Mouse (Mus musculus) CH12.LX (cell line): ENCODE measurements at regions not wholly inside any gene's neighbourhood (a gene's known extent, or its start where the extent isn't known, plus 50 kb on each side); places are given as distances from the start of the nearest gene placed in this dataset.

ENCODE experiments used
- BHLHE40 ChIP-seq: IDR thresholded peaks from 2 replicates; pipeline ENCODE4 v1.6.1; 2011; ENCODE audit warnings: mild to moderate bottlenecking, low read depth, low read length, improper control_type of control experiment
- CHD2 ChIP-seq: IDR thresholded peaks from 2 replicates; pipeline ENCODE4 v1.6.1; 2011; ENCODE audit warnings: low read length, improper control_type of control experiment
- CTCF ChIP-seq, 2 experiments: IDR thresholded peaks in 1 of 2; conservative IDR thresholded peaks in 1 of 2; 2 replicates each; pipeline ENCODE4 v1.5.1; 2011 to 2012; ENCODE audit warnings: low read depth in 2 of 2, low read length in 2 of 2, improper control_type of control experiment in 1 of 2, inconsistent platforms in 1 of 2, mild to moderate bottlenecking in 1 of 2, moderate library complexity in 1 of 2
- E2F4 ChIP-seq: IDR thresholded peaks from 2 replicates; pipeline ENCODE4 v1.6.1; 2011; ENCODE audit warnings: low read depth, low read length, improper control_type of control experiment; ENCODE audit not compliant: insufficient replicate concordance
- ELF1 ChIP-seq: IDR thresholded peaks from 2 replicates; pipeline ENCODE4 v1.6.1; 2014; ENCODE audit warnings: low read depth, mild to moderate bottlenecking, inconsistent platforms, low read length, improper control_type of control experiment
- ETS1 ChIP-seq: conservative IDR thresholded peaks from 2 replicates; pipeline ENCODE4 v1.6.1; 2012; ENCODE audit warnings: low read depth, mild to moderate bottlenecking, inconsistent platforms, low read length, improper control_type of control experiment, moderate library complexity
- GABPA ChIP-seq: IDR thresholded peaks from 2 replicates; pipeline ENCODE4 v1.6.1; 2012; ENCODE audit warnings: low read depth, low read length, improper control_type of control experiment, inconsistent platforms; ENCODE audit not compliant: insufficient replicate concordance
- HCFC1 ChIP-seq: IDR thresholded peaks from 2 replicates; pipeline ENCODE4 v1.6.1; 2012; ENCODE audit warnings: low read depth, mild to moderate bottlenecking, inconsistent platforms, low read length, improper control_type of control experiment
- NELFE ChIP-seq: IDR thresholded peaks from 2 replicates; pipeline ENCODE4 v1.6.1; 2011; ENCODE audit warnings: low read depth, low read length, improper control_type of control experiment
- POLR2A ChIP-seq: IDR thresholded peaks from 2 replicates; pipeline ENCODE4 v1.6.1; 2011; ENCODE audit warnings: low read depth, mild to moderate bottlenecking, improper control_type of control experiment, low read length
- ZMIZ1 ChIP-seq: IDR thresholded peaks from 2 replicates; pipeline ENCODE4 v1.6.1; 2012; ENCODE audit warnings: low read depth, mild to moderate bottlenecking, inconsistent platforms, low read length, improper control_type of control experiment
- ZNF384 ChIP-seq: IDR thresholded peaks from 2 replicates; pipeline ENCODE4 v1.6.1; 2012; ENCODE audit warnings: low read depth, low read length, improper control_type of control experiment, inconsistent platforms

GRCm38 (mm10) chr13:29123477-29123876 lies 170.0 kb upstream of the Sox4 start:
- TF ChIP-seq POLR2A = no peak
- no peak for TF ChIP-seq ZMIZ1
- TF ChIP-seq NELFE = no peak
- TF ChIP-seq CTCF (conservative IDR thresholded peaks at IDR 0.05 in 1 of 2, IDR thresholded peaks at IDR 0.05 in 1 of 2; ENCODE audit: low read depth in 2 of 2, low read length in 2 of 2) = no peak
- TF ChIP-seq E2F4 = no peak
- no peak for TF ChIP-seq ELF1
- TF ChIP-seq CHD2 = no peak
- TF ChIP-seq BHLHE40 = no peak
- no peak for TF ChIP-seq ETS1
- no peak for TF ChIP-seq ZNF384
- TF ChIP-seq HCFC1 = no peak
- no peak for TF ChIP-seq GABPA
